18 mouse cellular contexts compared by ENCODE assay signal in genomic region chr6:29092904-29093303, GRCm38 (mm10). TPM values are rescaled to one million over a fixed set of nuclear protein-coding genes. Genes with fewer than 3 reads are reported as not detected.
A peak's percentile ranks its signal among the peaks of the same experiment; 100 is the strongest.
DNase-seq lines count a peak whose midpoint lies in the region; ATAC-seq and TF ChIP-seq lines count a peak whose summit lies in the region.
"Had no signal": no experiment of that assay in that cellular context is flagged by ENCODE, and none has a peak within 500 bp of the region (broad histone marks: within the 10 kb centered on the region; RNA-seq: fewer than 3 reads in every experiment).

No protein-coding gene starts in this region.

- TF ChIP-seq CTCF in midbrain, postnatal 0 days (IDR thresholded peaks at IDR 0.05): 0 out of 2 replicates have a peak, but pooled peaks have one; percentile 11

- no peak overlapping the region for H3K27ac ChIP-seq in kidney, embryonic 15.5 days
- no peak overlapping the region for H3K27ac ChIP-seq in midbrain, postnatal 0 days (ENCODE audit: low read depth, low read length)
- no peak overlapping the region for H3K27ac ChIP-seq in midbrain, embryonic 13.5 days
- H3K27ac ChIP-seq in intestine, embryonic 16.5 days (ENCODE audit: low read length): no peak overlapping the region
- H3K27ac ChIP-seq: forebrain, embryonic 15.5 days; limb, embryonic 12.5 days had no signal

- H3K36me3 ChIP-seq in kidney, embryonic 15.5 days: no peaks in the 10 kb centered on the region
- H3K36me3 ChIP-seq in midbrain, postnatal 0 days (ENCODE audit: insufficient read depth, low read length): no peaks in the 10 kb centered on the region
- H3K36me3 ChIP-seq in midbrain, embryonic 13.5 days: no peaks in the 10 kb centered on the region
- no peaks in the 10 kb centered on the region for H3K36me3 ChIP-seq in intestine, embryonic 16.5 days (ENCODE audit: control insufficient read depth, insufficient read depth, low read length)
- H3K36me3 ChIP-seq: forebrain, embryonic 15.5 days; limb, embryonic 12.5 days had no signal

- H3K9ac ChIP-seq in kidney, embryonic 15.5 days: no peak overlapping the region
- no peak overlapping the region for H3K9ac ChIP-seq in midbrain, postnatal 0 days (replicated peaks; ENCODE audit: low read length, poor library complexity, severe bottlenecking)
- H3K9ac ChIP-seq in midbrain, embryonic 13.5 days (replicated peaks): no peak overlapping the region
- no peak overlapping the region for H3K9ac ChIP-seq in intestine, embryonic 16.5 days (ENCODE audit: low read depth, low read length)
- H3K9ac ChIP-seq: forebrain, embryonic 15.5 days; limb, embryonic 12.5 days had no signal

- peaks cover 11% of the 10 kb centered on the region for H3K9me3 ChIP-seq in kidney, embryonic 15.5 days (replicated peaks)
- H3K9me3 ChIP-seq in midbrain, postnatal 0 days (ENCODE audit: low read length): no peaks in the 10 kb centered on the region
- 0 out of 2 replicates have a peak, but pooled peaks cover 14% of the 10 kb centered on the region for H3K9me3 ChIP-seq in midbrain, embryonic 13.5 days
- H3K9me3 ChIP-seq in intestine, embryonic 16.5 days (ENCODE audit: control insufficient read depth, low read length): no peaks in the 10 kb centered on the region; the same call in none of the 2 replicates
- H3K9me3 ChIP-seq: forebrain, embryonic 15.5 days had no signal

- H3K4me1 ChIP-seq in kidney, embryonic 15.5 days: peaks cover 8% of the 10 kb centered on the region
- 0 out of 2 replicates have a peak, but pooled peaks cover 2% of the 10 kb centered on the region for H3K4me1 ChIP-seq in midbrain, postnatal 0 days (ENCODE audit: insufficient read depth, low read length)
- H3K4me1 ChIP-seq in midbrain, embryonic 13.5 days (replicated peaks): no peaks in the 10 kb centered on the region
- no peaks in the 10 kb centered on the region for H3K4me1 ChIP-seq in intestine, embryonic 16.5 days (ENCODE audit: control insufficient read depth, insufficient read depth, low read length)
- H3K4me1 ChIP-seq: forebrain, embryonic 15.5 days; limb, embryonic 12.5 days had no signal

- peak; percentile 41 to 47 for DNase-seq in cerebellum, postnatal 10 days
- DNase-seq in kidney, adult 18-20 months: peak; percentile 14
- DNase-seq in midbrain, postnatal 0 days (ENCODE audit: low spot score): no peak
- DNase-seq in brain, adult 2 months (ENCODE audit: low read depth, low spot score): peak; percentile 45
- DNase-seq: B cell, adult 2 months; kidney, adult 8-10 months; layer of hippocampus, adult 9-11 months; thymus, postnatal 36 days had no signal

- H3K4me2 ChIP-seq in kidney, embryonic 15.5 days: no peak overlapping the region
- H3K4me2 ChIP-seq in midbrain, postnatal 0 days (ENCODE audit: low read depth, low read length, poor library complexity, severe bottlenecking): no peak overlapping the region
- no peak overlapping the region for H3K4me2 ChIP-seq in midbrain, embryonic 13.5 days (replicated peaks)
- H3K4me2 ChIP-seq in intestine, embryonic 16.5 days (ENCODE audit: low read depth, low read length): no peak overlapping the region
- H3K4me2 ChIP-seq: forebrain, embryonic 15.5 days; limb, embryonic 12.5 days had no signal

- 59% methylated on average over 11 of the region's 11 CpGs for WGBS in kidney, embryonic 15.5 days
- WGBS in midbrain, postnatal 0 days: 64% methylated on average over 11 of the region's 11 CpGs
- 60% methylated on average over 11 of the region's 11 CpGs for WGBS in midbrain, embryonic 13.5 days
- WGBS in intestine, embryonic 16.5 days: 58% methylated on average over 11 of the region's 11 CpGs

- no peak for ATAC-seq in cerebellum, adult (ENCODE audit: insufficient number of reproducible peaks, low FRiP score, low TSS enrichment)
- no peak for ATAC-seq in kidney, embryonic 15.5 days (replicated peaks; ENCODE audit: low FRiP score)
- ATAC-seq in midbrain, postnatal 0 days (ENCODE audit: low FRiP score): no peak
- no peak for ATAC-seq in midbrain, embryonic 13.5 days
- ATAC-seq in intestine, embryonic 16.5 days: no peak
- ATAC-seq: forebrain, embryonic 15.5 days had no signal

- no peaks in the 10 kb centered on the region for H3K27me3 ChIP-seq in kidney, embryonic 15.5 days
- H3K27me3 ChIP-seq in midbrain, postnatal 0 days (ENCODE audit: insufficient read depth, low read length): no peaks in the 10 kb centered on the region
- H3K27me3 ChIP-seq in midbrain, embryonic 13.5 days: no peaks in the 10 kb centered on the region
- H3K27me3 ChIP-seq in intestine, embryonic 16.5 days (replicated peaks; ENCODE audit: control insufficient read depth, insufficient read depth, low read length): no peaks in the 10 kb centered on the region; the same call in 1 of the 2 replicates
- H3K27me3 ChIP-seq: forebrain, embryonic 15.5 days; limb, embryonic 12.5 days had no signal

- H3K4me3 ChIP-seq in kidney, embryonic 15.5 days (replicated peaks): no peak overlapping the region
- H3K4me3 ChIP-seq in midbrain, postnatal 0 days (ENCODE audit: low read depth, low read length): no peak overlapping the region
- H3K4me3 ChIP-seq in midbrain, embryonic 13.5 days (replicated peaks): no peak overlapping the region
- no peak overlapping the region for H3K4me3 ChIP-seq in intestine, embryonic 16.5 days (ENCODE audit: low read length)
- H3K4me3 ChIP-seq: forebrain, embryonic 15.5 days; limb, embryonic 12.5 days had no signal

RNA-seq across cellular contexts. Expression of gene Lep, which starts 32.9 kb away (rescaled TPM):
- not detected in 2 replicates for polyA plus RNA-seq in kidney, embryonic 15.5 days (2015; fragmentation: Nextera tagmentation; extraction: Ambion mirVana)
- not detected in 2 replicates for total RNA-seq in midbrain, postnatal 0 days (2014; rRNA removed)
- polyA plus RNA-seq in midbrain, postnatal 0 days (2015; fragmentation: Nextera tagmentation; extraction: Ambion mirVana): not detected in 2 replicates
- not detected in 2 replicates for polyA plus RNA-seq in midbrain, embryonic 13.5 days (2015; fragmentation: Nextera tagmentation; extraction: Ambion mirVana)
- polyA plus RNA-seq in intestine, embryonic 16.5 days (2015; fragmentation: Nextera tagmentation; extraction: Ambion mirVana): not detected in 2 replicates
- total RNA-seq: common myeloid progenitor, adult 5-6 weeks; granulocyte monocyte progenitor cell, adult 5-6 weeks; hematopoietic stem cell, adult 5-6 weeks had no signal
- polyA plus RNA-seq: forebrain, embryonic 15.5 days; limb, embryonic 12.5 days; lung, embryonic 16.5 days had no signal
